Mouse (Mus musculus) stomach, postnatal 0 days (tissue): Measurements from ENCODE around the gene Sez6. TPM values are rescaled to one million over a fixed set of nuclear protein-coding genes. Genes with fewer than 3 reads are reported as not detected.
A peak's percentile ranks its signal among the peaks of the same experiment; 100 is the strongest.

ENCODE experiments used
- ATAC-seq: fragments of 200-750 bp; cut with Nextera tagmentation; 2 replicates; pipeline ENCODE4 v1.8.0; 2017; ENCODE audit not compliant: low FRiP score, low TSS enrichment
- DNase-seq: peaks from one replicate; pipeline ENCODE4 v3.0.0-alpha.2; 2016; ENCODE audit warnings: low spot score
- H3K27ac ChIP-seq: fragments of 300-500 bp; sonication (generic); replicated peaks from 2 replicates; pipeline ENCODE4 v1.5.1; 2014; ENCODE audit warnings: mild to moderate bottlenecking, control low read depth
- H3K27me3 ChIP-seq: fragments of 300-500 bp; sonication (generic); 2 replicates; pipeline ENCODE4 v1.6.1; 2014; ENCODE audit warnings: low read length; ENCODE audit not compliant: control insufficient read depth, insufficient read depth
- H3K36me3 ChIP-seq: fragments of 300-500 bp; sonication (generic); 2 replicates; pipeline ENCODE4 v1.6.1; 2014; ENCODE audit warnings: low read length, mixed read lengths; ENCODE audit not compliant: control insufficient read depth, insufficient read depth
- H3K4me1 ChIP-seq: fragments of 300-500 bp; sonication (generic); replicated peaks from 2 replicates; pipeline ENCODE4 v1.6.1; 2014; ENCODE audit warnings: antibody characterized with exemption; ENCODE audit not compliant: control insufficient read depth, insufficient read depth
- H3K4me2 ChIP-seq: fragments of 300-500 bp; sonication (generic); replicated peaks from 2 replicates; pipeline ENCODE4 v1.6.1; 2014; ENCODE audit warnings: low read depth, mild to moderate bottlenecking, control low read depth, moderate library complexity
- H3K4me3 ChIP-seq: fragments of 300-500 bp; sonication (generic); 2 replicates; pipeline ENCODE4 v1.5.1; 2014; ENCODE audit warnings: low read depth, low read length, control low read depth
- H3K9ac ChIP-seq: fragments of 300-500 bp; sonication (generic); 2 replicates; pipeline ENCODE4 v1.6.1; 2014; ENCODE audit warnings: mild to moderate bottlenecking, low read length, control low read depth, mixed read lengths
- H3K9me3 ChIP-seq: fragments of 300-500 bp; sonication (generic); 2 replicates; pipeline ENCODE4 v1.6.1; 2016; ENCODE audit warnings: low read length; ENCODE audit not compliant: control insufficient read depth
- CTCF ChIP-seq: IDR thresholded peaks from 2 replicates; pipeline ENCODE4 v1.5.1; 2016; ENCODE audit warnings: antibody characterized with exemption, low read depth, mild to moderate bottlenecking, moderate library complexity
- EP300 ChIP-seq: optimal IDR thresholded peaks from 2 replicates; pipeline ENCODE3; 2016; ENCODE audit warnings: antibody characterized with exemption
- WGBS: fragments of 180-500 bp; shearing (Covaris S2); extraction: QIAGEN DNeasy Blood & Tissue Kit; methylation state at CpG from one replicate; pipeline ENCODE4 v1.1.7; 2014; 5-methylcytosine and 5-hydroxymethylcytosine counted together
- polyA plus RNA-seq: library from polyadenylated mRNA; unstranded; fragments of >200 nt; fragmentation: Nextera tagmentation; extraction: Ambion mirVana; gene quantifications from 2 replicates; pipeline ENCODE4 v1.2.1, GENCODE M21; 2015

Sez6 gene
- polyA plus RNA-seq, 1 experiment from 2014 or later = 1.2 TPM

GRCm38 (mm10) chr11:77989071-77989690, 58.6 kb downstream of the Sez6 start:
- whole genome bisulfite sequencing = 70% methylated on average over 13 of the region's 13 CpGs
- H3K4me2 ChIP-seq = no peak overlapping the region
- no peak for ATAC-seq

GRCm38 (mm10) chr11:77995556-77995955, 65.0 kb downstream of the Sez6 start:
- H3K9me3 ChIP-seq = no peaks in the 10 kb centered on the region
- DNase-seq = no peak
- TF ChIP-seq CTCF (no peak), EP300 (no peak)
- H3K4me3 ChIP-seq = no peak overlapping the region
- H3K36me3 ChIP-seq = peaks cover 5% of the 10 kb centered on the region; the same call in 1 of the 2 replicates
- no peak for ATAC-seq
- no peak overlapping the region for H3K9ac ChIP-seq
- no peaks in the 10 kb centered on the region for H3K4me1 ChIP-seq
- WGBS = 61% methylated on average over 1 of the region's 1 CpGs
- no peak overlapping the region for H3K27ac ChIP-seq
- no peak overlapping the region for H3K4me2 ChIP-seq
- no peaks in the 10 kb centered on the region for H3K27me3 ChIP-seq

More at GRCm38 (mm10) chr11:77989071-77989690, 58.6 kb downstream of the Sez6 start:
- Histone ChIP-seq H3K27me3 (no peaks in the 10 kb centered on the region), H3K9ac (no peak overlapping the region), H3K9me3 (no peaks in the 10 kb centered on the region), H3K4me3 (no peak overlapping the region), H3K27ac (no peak overlapping the region), H3K36me3 (peaks cover 6% of the 10 kb centered on the region; the same call in 1 of the 2 replicates), H3K4me1 (no peaks in the 10 kb centered on the region)
- no peak for TF ChIP-seq CTCF
- TF ChIP-seq EP300 = no peak
- no peak for DNase-seq

- H3K4me3 ChIP-seq = no peak overlapping the region
- no peak overlapping the region for H3K27ac ChIP-seq
- DNase-seq = no peak
- no peak for ATAC-seq
- WGBS = 92% methylated on average over 5 of the region's 5 CpGs
- H3K36me3 ChIP-seq = peaks cover 11% of the 10 kb centered on the region; the same call in 1 of the 2 replicates
- H3K27me3 ChIP-seq = no peaks in the 10 kb centered on the region
- no peaks in the 10 kb centered on the region for H3K4me1 ChIP-seq
- no peak overlapping the region for H3K9ac ChIP-seq
- H3K4me2 ChIP-seq = no peak overlapping the region
- H3K9me3 ChIP-seq = no peaks in the 10 kb centered on the region
- TF ChIP-seq EP300 (no peak), CTCF (no peak)
Measured at GRCm38 (mm10) chr11:78006446-78006845, 75.8 kb downstream of the Sez6 start.

- no peak overlapping the region for H3K27ac ChIP-seq
- no peak overlapping the region for H3K9ac ChIP-seq
- H3K9me3 ChIP-seq = no peaks in the 10 kb centered on the region
- H3K4me2 ChIP-seq = no peak overlapping the region
- H3K27me3 ChIP-seq = no peaks in the 10 kb centered on the region
- peaks cover 56% of the 10 kb centered on the region for H3K36me3 ChIP-seq
- no peaks in the 10 kb centered on the region for H3K4me1 ChIP-seq
- DNase-seq = peak; percentile 80
- TF ChIP-seq EP300 (no peak), CTCF (peak; percentile 88)
- 21% methylated on average over 4 of the region's 4 CpGs for WGBS
- peak; percentile 69; the same call in 1 of the 2 replicates for ATAC-seq
- H3K4me3 ChIP-seq = no peak overlapping the region
Measured at GRCm38 (mm10) chr11:78019676-78020075, 89.1 kb downstream of the Sez6 start.

- DNase-seq = peak; percentile 51
- Histone ChIP-seq H3K27ac (no peak overlapping the region), H3K4me3 (no peak overlapping the region), H3K9me3 (no peaks in the 10 kb centered on the region), H3K36me3 (peaks cover 51% of the 10 kb centered on the region), H3K9ac (no peak overlapping the region), H3K4me1 (no peaks in the 10 kb centered on the region), H3K4me2 (no peak overlapping the region), H3K27me3 (no peaks in the 10 kb centered on the region)
- no peak for ATAC-seq
- TF ChIP-seq EP300 (no peak), CTCF (peak; percentile 62)
- 81% methylated on average over 8 of the region's 8 CpGs for WGBS
Measured at GRCm38 (mm10) chr11:78023607-78024006, 93.0 kb downstream of the Sez6 start.

Other genes starting within 250 kb of the Sez6 start
- 2.7 and 2.8 TPM in 2 replicates for gene Nufip2, start 244.6 kb upstream of the Sez6 start, polyA plus RNA-seq
- gene Cryba1, start 205.5 kb upstream of the Sez6 start, polyA plus RNA-seq = not detected in 2 replicates
- gene Myo18a, start 167.6 kb upstream of the Sez6 start, polyA plus RNA-seq = 34.3 and 38.7 TPM in 2 replicates
- gene Gm10277, start 143.1 kb upstream of the Sez6 start, polyA plus RNA-seq = 0.40 TPM in 2 replicates
- gene Pipox, start 36.7 kb upstream of the Sez6 start, polyA plus RNA-seq = 8.4 and 10.1 TPM in 2 replicates
- 5.3 and 6.9 TPM in 2 replicates for gene Phf12, start 52.0 kb downstream of the Sez6 start, polyA plus RNA-seq
- gene Dhrs13, start 101.5 kb downstream of the Sez6 start, polyA plus RNA-seq = 7.3 and 7.9 TPM in 2 replicates
- gene Flot2, start 107.1 kb downstream of the Sez6 start, polyA plus RNA-seq = 30.9 and 31.5 TPM in 2 replicates
- 12.8 and 15.0 TPM in 2 replicates for gene Eral1, start 149.6 kb downstream of the Sez6 start, polyA plus RNA-seq
- gene Fam222b, start 163.9 kb downstream of the Sez6 start, polyA plus RNA-seq = 5.1 and 5.6 TPM in 2 replicates
- gene Traf4, start 234.8 kb downstream of the Sez6 start, polyA plus RNA-seq = 22.4 and 26.9 TPM in 2 replicates
- 6.4 and 7.4 TPM in 2 replicates for gene Nek8, start 245.9 kb downstream of the Sez6 start, polyA plus RNA-seq
- gene Tlcd1, start 245.9 kb downstream of the Sez6 start, polyA plus RNA-seq = 41.3 and 45.6 TPM in 2 replicates